Mouse (Mus musculus): ENCODE measurements around the gene Pard3b. TPM values are rescaled to one million over a fixed set of nuclear protein-coding genes. Genes with fewer than 3 reads are reported as not detected.

Gene Pard3b
- polyA plus RNA-seq, 1 experiment from 2014 or later, result 12.5 TPM

- Histone ChIP-seq H3K27me3 (no peaks in the 10 kb centered on the region), H3K4me2 (no peak overlapping the region), H3K9ac (no peak overlapping the region), H3K4me1 (replicated peaks) (peaks cover 3% of the 10 kb centered on the region; the same call in 1 of the 2 replicates), H3K27ac (replicated peaks) (no peak overlapping the region), H3K9me3 (no peaks in the 10 kb centered on the region), H3K4me3 (no peak overlapping the region), H3K36me3 (no peaks in the 10 kb centered on the region)
- ATAC-seq (ENCODE audit: low read depth), result no peak
- WGBS, result 52% methylated on average over 1 of the region's 1 CpGs
Observed at GRCm38 (mm10) chr1:62384241-62384640, 745.6 kb downstream of the Pard3b start.

GRCm38 (mm10) chr1:62388013-62388412 lies 749.4 kb downstream of the Pard3b start:
- Histone ChIP-seq H3K9me3 (no peaks in the 10 kb centered on the region), H3K4me1 (replicated peaks) (peaks cover 7% of the 10 kb centered on the region; the same call in 1 of the 2 replicates), H3K4me2 (no peak overlapping the region), H3K27ac (replicated peaks) (no peak overlapping the region), H3K4me3 (no peak overlapping the region), H3K27me3 (no peaks in the 10 kb centered on the region), H3K9ac (no peak overlapping the region), H3K36me3 (no peaks in the 10 kb centered on the region)
- WGBS, result 83% methylated on average over 4 of the region's 4 CpGs
- no peak for ATAC-seq (ENCODE audit: low read depth)

- Histone ChIP-seq H3K4me2 (no peak overlapping the region), H3K4me3 (no peak overlapping the region), H3K36me3 (no peaks in the 10 kb centered on the region), H3K27ac (replicated peaks) (no peak overlapping the region), H3K27me3 (no peaks in the 10 kb centered on the region), H3K4me1 (replicated peaks) (peaks cover 13% of the 10 kb centered on the region), H3K9ac (no peak overlapping the region), H3K9me3 (no peaks in the 10 kb centered on the region)
- WGBS, result 63% methylated on average over 4 of the region's 4 CpGs
- no peak for ATAC-seq (ENCODE audit: low read depth)
Observed at GRCm38 (mm10) chr1:62392863-62393262, 754.2 kb downstream of the Pard3b start.

GRCm38 (mm10) chr1:62394555-62394954 lies 755.9 kb downstream of the Pard3b start:
- H3K9ac ChIP-seq, result no peak overlapping the region
- no peaks in the 10 kb centered on the region for H3K9me3 ChIP-seq
- H3K4me2 ChIP-seq, result no peak overlapping the region
- H3K4me1 ChIP-seq (replicated peaks), result peaks cover 20% of the 10 kb centered on the region
- no peak for ATAC-seq (ENCODE audit: low read depth)
- no peak overlapping the region for H3K27ac ChIP-seq (replicated peaks)
- H3K4me3 ChIP-seq, result no peak overlapping the region
- 88% methylated on average over 3 of the region's 3 CpGs for WGBS
- no peaks in the 10 kb centered on the region for H3K27me3 ChIP-seq
- H3K36me3 ChIP-seq, result no peaks in the 10 kb centered on the region

DNA sequence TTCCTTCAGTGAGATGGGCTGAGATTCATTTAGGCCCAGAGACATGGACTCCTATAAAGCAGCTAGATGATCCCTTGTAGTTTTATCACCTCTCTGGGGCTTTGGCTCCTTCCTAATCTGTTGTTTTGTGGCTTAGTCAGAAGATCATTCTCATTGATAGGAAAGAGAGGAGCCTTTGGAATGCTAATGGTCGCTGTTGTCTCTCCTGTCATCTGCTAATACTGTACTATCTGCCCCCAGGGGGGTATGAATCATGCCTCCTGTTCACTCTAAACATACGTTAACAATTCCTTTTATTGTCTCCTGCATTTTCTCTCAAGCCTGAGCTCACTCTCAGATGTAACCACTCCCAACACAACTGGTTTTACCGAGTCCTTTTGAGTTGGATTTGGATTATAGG lies 759.6 kb downstream of the Pard3b start:
- Histone ChIP-seq H3K9me3 (no peaks in the 10 kb centered on the region), H3K27me3 (no peaks in the 10 kb centered on the region), H3K4me1 (replicated peaks) (peaks cover 11% of the 10 kb centered on the region), H3K9ac (no peak overlapping the region), H3K36me3 (no peaks in the 10 kb centered on the region), H3K4me2 (no peak overlapping the region), H3K4me3 (no peak overlapping the region), H3K27ac (replicated peaks) (no peak overlapping the region)
- ATAC-seq (ENCODE audit: low read depth), result no peak
- WGBS, result 5% methylated on average over 3 of the region's 3 CpGs

DNA sequence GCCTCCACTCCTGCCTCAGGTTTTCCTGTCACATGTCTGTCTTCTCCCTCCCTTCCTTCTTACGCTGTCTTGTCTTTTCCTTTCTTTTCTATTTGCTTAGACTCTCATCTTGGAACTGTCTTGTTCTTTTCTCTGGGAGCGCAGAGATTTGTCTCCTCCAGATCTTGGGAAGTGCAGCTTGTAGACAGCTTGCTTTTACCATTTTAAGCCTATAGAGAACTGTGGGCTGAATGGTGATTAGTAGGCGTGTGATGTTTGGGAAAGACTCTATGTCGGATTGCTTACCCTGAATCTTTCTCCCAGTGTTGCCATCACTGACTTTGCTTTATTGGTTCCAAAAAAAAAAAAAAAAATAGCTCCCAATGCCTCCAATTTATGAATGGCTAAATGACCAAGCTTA lies 760.1 kb downstream of the Pard3b start:
- Histone ChIP-seq H3K9ac (no peak overlapping the region), H3K4me3 (no peak overlapping the region), H3K4me1 (replicated peaks) (peaks cover 10% of the 10 kb centered on the region), H3K27me3 (no peaks in the 10 kb centered on the region), H3K4me2 (no peak overlapping the region), H3K36me3 (no peaks in the 10 kb centered on the region), H3K9me3 (no peaks in the 10 kb centered on the region), H3K27ac (replicated peaks) (no peak overlapping the region)
- WGBS, result 70% methylated on average over 4 of the region's 4 CpGs
- ATAC-seq (ENCODE audit: low read depth), result no peak

DNA sequence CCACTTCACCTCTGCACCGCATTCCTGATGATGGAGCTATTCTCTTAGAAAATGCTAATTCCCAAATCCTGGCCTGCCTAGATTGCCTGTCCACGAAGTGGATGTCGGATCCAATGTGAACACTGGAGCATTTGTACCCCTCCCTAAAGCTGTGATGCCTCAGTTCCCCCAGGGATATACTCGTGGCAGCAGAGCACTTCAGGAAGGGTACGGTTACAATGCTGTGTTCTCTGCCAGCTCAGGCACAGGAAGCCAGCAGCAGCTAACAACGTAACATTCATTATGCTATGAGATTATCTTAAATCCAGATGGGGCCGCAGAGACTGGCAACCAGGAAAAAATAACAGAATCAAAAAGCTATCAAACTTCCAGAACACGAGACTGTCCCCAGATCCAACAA lies 766.4 kb downstream of the Pard3b start:
- no peak overlapping the region for H3K4me3 ChIP-seq
- H3K9me3 ChIP-seq, result no peaks in the 10 kb centered on the region
- ATAC-seq (ENCODE audit: low read depth), result no peak
- H3K4me2 ChIP-seq, result no peak overlapping the region
- 54% methylated on average over 8 of the region's 8 CpGs for WGBS
- H3K27me3 ChIP-seq, result no peaks in the 10 kb centered on the region
- no peak overlapping the region for H3K9ac ChIP-seq
- no peaks in the 10 kb centered on the region for H3K4me1 ChIP-seq (replicated peaks)
- no peaks in the 10 kb centered on the region for H3K36me3 ChIP-seq
- H3K27ac ChIP-seq (replicated peaks), result no peak overlapping the region

DNA sequence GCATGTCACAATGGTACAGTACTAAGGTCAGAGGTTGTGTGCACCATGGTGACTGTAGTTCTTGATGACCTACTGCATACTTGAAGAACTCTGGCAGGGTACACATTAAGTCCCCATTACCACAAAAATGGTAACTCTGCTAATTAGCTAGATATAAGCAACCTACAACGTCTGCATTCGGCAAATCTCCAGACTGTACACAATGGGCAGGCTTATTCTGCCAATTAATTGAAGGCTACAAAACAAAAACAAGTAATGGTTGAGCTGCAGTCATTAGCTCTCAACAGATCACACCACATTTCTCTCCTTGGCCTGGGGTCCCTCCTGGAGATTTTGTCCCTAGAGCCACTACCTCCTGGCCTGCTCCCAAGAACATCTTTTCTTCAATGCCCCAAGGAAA lies 772.7 kb downstream of the Pard3b start:
- Histone ChIP-seq H3K4me3 (no peak overlapping the region), H3K36me3 (no peaks in the 10 kb centered on the region), H3K4me1 (replicated peaks) (0 out of 2 replicates have a peak, but pooled peaks cover 10% of the 10 kb centered on the region), H3K9me3 (no peaks in the 10 kb centered on the region), H3K4me2 (no peak overlapping the region), H3K27ac (replicated peaks) (no peak overlapping the region), H3K9ac (no peak overlapping the region), H3K27me3 (no peaks in the 10 kb centered on the region)
- WGBS, result 73% methylated on average over 2 of the region's 2 CpGs
- ATAC-seq (ENCODE audit: low read depth), result no peak

DNA sequence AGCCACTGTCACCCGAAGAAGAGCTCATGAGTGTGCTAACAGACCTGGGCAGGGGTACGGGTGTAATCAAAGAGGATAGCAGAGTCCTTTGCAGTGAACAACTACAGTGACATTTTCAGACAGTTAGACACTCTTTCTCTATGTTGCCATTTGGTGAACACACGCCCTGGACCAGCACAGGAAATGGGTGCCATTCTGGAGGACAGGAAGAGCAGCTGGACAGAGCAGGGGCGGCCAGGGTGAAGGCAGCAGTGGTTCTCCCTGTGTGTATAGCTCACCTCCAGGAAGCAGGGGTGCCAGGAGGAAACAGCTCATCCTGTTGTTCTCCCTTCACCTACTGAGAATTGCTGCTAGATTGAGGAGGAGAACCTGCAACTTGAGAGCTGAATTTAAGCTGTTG lies 773.4 kb downstream of the Pard3b start:
- 0 out of 2 replicates have a peak, but pooled peaks cover 10% of the 10 kb centered on the region for H3K4me1 ChIP-seq (replicated peaks)
- no peaks in the 10 kb centered on the region for H3K9me3 ChIP-seq
- 82% methylated on average over 4 of the region's 4 CpGs for WGBS
- no peaks in the 10 kb centered on the region for H3K27me3 ChIP-seq
- no peak overlapping the region for H3K27ac ChIP-seq (replicated peaks)
- H3K36me3 ChIP-seq, result no peaks in the 10 kb centered on the region
- H3K4me2 ChIP-seq, result no peak overlapping the region
- no peak overlapping the region for H3K4me3 ChIP-seq
- H3K9ac ChIP-seq, result no peak overlapping the region
- no peak for ATAC-seq (ENCODE audit: low read depth)

- no peaks in the 10 kb centered on the region for H3K9me3 ChIP-seq
- no peak overlapping the region for H3K4me2 ChIP-seq
- H3K4me3 ChIP-seq, result no peak overlapping the region
- no peaks in the 10 kb centered on the region for H3K36me3 ChIP-seq
- WGBS, result 88% methylated on average over 3 of the region's 3 CpGs
- H3K9ac ChIP-seq, result no peak overlapping the region
- H3K27ac ChIP-seq (replicated peaks), result no peak overlapping the region
- 0 out of 2 replicates have a peak, but pooled peaks cover 10% of the 10 kb centered on the region for H3K4me1 ChIP-seq (replicated peaks)
- no peak for ATAC-seq (ENCODE audit: low read depth)
- no peaks in the 10 kb centered on the region for H3K27me3 ChIP-seq
Observed at GRCm38 (mm10) chr1:62412988-62413387, 774.4 kb downstream of the Pard3b start.

DNA sequence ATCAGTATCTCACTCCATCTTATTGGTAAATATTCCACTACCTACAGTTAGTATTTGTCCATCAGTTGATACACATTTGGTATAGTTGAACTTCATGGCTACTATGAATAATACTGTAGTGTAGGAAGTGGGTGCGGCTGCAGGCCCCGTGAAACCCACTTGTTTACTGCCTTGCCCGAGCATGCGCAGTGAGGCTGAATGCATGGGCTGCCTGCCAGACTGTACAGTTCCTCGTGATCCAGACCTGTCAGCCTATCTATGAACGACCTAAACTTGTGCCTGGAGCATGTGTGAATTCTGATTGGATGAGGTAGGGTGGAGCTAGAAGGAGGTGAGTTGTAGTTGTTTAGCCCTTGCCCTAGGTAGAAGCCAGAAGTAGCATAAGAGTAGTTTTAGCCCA lies 775.9 kb downstream of the Pard3b start:
- Histone ChIP-seq H3K9ac (no peak overlapping the region), H3K4me1 (replicated peaks) (0 out of 2 replicates have a peak, but pooled peaks cover 10% of the 10 kb centered on the region), H3K27ac (replicated peaks) (no peak overlapping the region), H3K27me3 (no peaks in the 10 kb centered on the region), H3K9me3 (no peaks in the 10 kb centered on the region), H3K4me3 (no peak overlapping the region), H3K4me2 (no peak overlapping the region), H3K36me3 (no peaks in the 10 kb centered on the region)
- 81% methylated on average over 6 of the region's 6 CpGs for WGBS
- no peak for ATAC-seq (ENCODE audit: low read depth)

- 90% methylated on average over 10 of the region's 10 CpGs for WGBS
Observed at GRCm38 (mm10) chr1:62416627-62417374, 778.2 kb downstream of the Pard3b start.

More at GRCm38 (mm10) chr1:62416627-62417374, 778.2 kb downstream of the Pard3b start:
- no peaks in the 10 kb centered on the region for H3K27me3 ChIP-seq
- no peak overlapping the region for H3K4me2 ChIP-seq
- H3K36me3 ChIP-seq, result no peaks in the 10 kb centered on the region
- no peak overlapping the region for H3K9ac ChIP-seq
- no peaks in the 10 kb centered on the region for H3K9me3 ChIP-seq
- no peak overlapping the region for H3K27ac ChIP-seq (replicated peaks)
- 0 out of 2 replicates have a peak, but pooled peaks cover 3% of the 10 kb centered on the region for H3K4me1 ChIP-seq (replicated peaks)
- ATAC-seq (ENCODE audit: low read depth), result no peak
- no peak overlapping the region for H3K4me3 ChIP-seq

Data from neural tube, embryonic 13.5 days (tissue).